Mouse (Mus musculus): ENCODE measurements at regions not wholly inside any gene's neighbourhood (a gene's known extent, or its start where the extent isn't known, plus 50 kb on each side); places are given as distances from the start of the nearest gene placed in this dataset.

- no peak overlapping the region for H3K4me3 ChIP-seq (ENCODE audit: insufficient read depth in 1 of 2, low read depth in 2 of 2, low read length in 2 of 2)
- TF ChIP-seq CTCF (IDR thresholded peaks at IDR 0.05; ENCODE audit: low read depth), result no peak
- TF ChIP-seq EP300 (IDR thresholded peaks at IDR 0.05; ENCODE audit: low read depth), result no peak
- DNase-seq (ENCODE audit: low read depth in 3 of 3, low spot score in 3 of 3) (no peak), ATAC-seq (ENCODE audit: insufficient read depth) (no peak)
- no peak overlapping the region for H3K27ac ChIP-seq
- no peaks in the 10 kb centered on the region for H3K27me3 ChIP-seq (ENCODE audit: control insufficient read depth, insufficient read depth, low read length)
- WGBS (ENCODE audit: insufficient replicate concordance), result 78% methylated on average over 3 of the region's 3 CpGs
- no peak overlapping the region for H3K4me2 ChIP-seq (ENCODE audit: low read depth)
- no peaks in the 10 kb centered on the region for H3K36me3 ChIP-seq (replicated peaks; ENCODE audit: control insufficient read depth, insufficient read depth, low read depth)
- H3K9ac ChIP-seq (replicated peaks), result no peak overlapping the region
- H3K9me3 ChIP-seq (ENCODE audit: control insufficient read depth, low read length), result no peaks in the 10 kb centered on the region
- no peaks in the 10 kb centered on the region for H3K4me1 ChIP-seq (replicated peaks; ENCODE audit: control insufficient read depth in 2 of 2, insufficient read depth in 2 of 2, low read length in 1 of 2)
Observed at GRCm38 (mm10) chr15:42280810-42281209, 2146.6 kb downstream of the 9330182O14Rik start.

DNA sequence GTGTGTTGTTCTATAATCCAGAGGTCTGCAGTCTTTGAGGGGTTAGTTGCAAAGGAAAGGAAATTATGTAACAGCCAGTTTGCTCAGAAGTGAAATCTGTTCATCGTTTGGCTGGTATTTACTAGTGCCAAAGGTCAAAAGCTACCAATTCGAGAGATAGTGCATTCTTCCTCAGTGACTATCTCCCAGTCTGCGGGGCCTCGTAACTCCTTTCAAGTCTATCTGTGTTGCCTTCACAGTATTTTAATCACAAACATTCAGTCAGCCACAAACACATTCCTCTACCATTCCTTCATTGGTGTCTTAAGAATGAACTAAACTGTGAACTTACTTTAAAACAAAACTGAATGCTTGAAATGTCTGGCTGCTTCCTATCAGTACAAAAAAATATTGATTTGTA, 2162.2 kb downstream of the 9330182O14Rik start:
- WGBS (ENCODE audit: insufficient replicate concordance), result 37% methylated on average over 4 of the region's 4 CpGs
- no peak overlapping the region for H3K9ac ChIP-seq (replicated peaks)
- H3K4me2 ChIP-seq (ENCODE audit: low read depth), result no peak overlapping the region
- H3K9me3 ChIP-seq (ENCODE audit: control insufficient read depth, low read length), result no peaks in the 10 kb centered on the region
- H3K27ac ChIP-seq, result no peak overlapping the region
- TF ChIP-seq EP300 (IDR thresholded peaks at IDR 0.05; ENCODE audit: low read depth) (no peak), CTCF (IDR thresholded peaks at IDR 0.05; ENCODE audit: low read depth) (no peak)
- 0 out of 4 replicates have a peak, but pooled peaks cover 0 to 2% of the 10 kb centered on the region in 2 experiments for H3K4me1 ChIP-seq (replicated peaks; ENCODE audit: control insufficient read depth in 2 of 2, insufficient read depth in 2 of 2, low read length in 1 of 2)
- H3K27me3 ChIP-seq (ENCODE audit: control insufficient read depth, insufficient read depth, low read length), result no peaks in the 10 kb centered on the region
- DNase-seq (ENCODE audit: low read depth in 3 of 3, low spot score in 3 of 3) (no peak), ATAC-seq (ENCODE audit: insufficient read depth) (no peak)
- H3K4me3 ChIP-seq (ENCODE audit: insufficient read depth in 1 of 2, low read depth in 2 of 2, low read length in 2 of 2), result no peak overlapping the region
- no peaks in the 10 kb centered on the region for H3K36me3 ChIP-seq (replicated peaks; ENCODE audit: control insufficient read depth, insufficient read depth, low read depth)

DNA sequence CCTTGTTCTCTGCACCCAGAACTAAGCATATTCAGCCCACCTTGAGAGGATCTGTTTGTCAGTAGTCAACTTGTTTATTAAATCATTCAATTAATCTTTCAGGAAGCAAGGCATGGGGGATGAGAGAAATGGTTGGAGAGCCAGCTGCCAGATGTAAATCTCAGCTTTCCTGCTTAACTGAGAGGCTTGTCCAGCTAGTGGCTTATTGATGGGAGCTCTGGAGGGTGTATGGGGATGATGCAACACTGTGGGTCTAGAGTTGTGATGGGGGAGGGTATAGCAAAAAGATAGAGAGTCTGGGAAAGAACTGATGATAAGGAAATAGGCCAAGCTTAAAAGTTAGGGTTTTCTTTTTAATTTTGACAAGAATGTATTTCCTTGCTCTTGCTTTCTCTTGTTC, 2163.3 kb downstream of the 9330182O14Rik start:
- DNase-seq (ENCODE audit: low read depth in 3 of 3, low spot score in 3 of 3) (no peak), ATAC-seq (ENCODE audit: insufficient read depth) (no peak)
- Histone ChIP-seq H3K9me3 (ENCODE audit: control insufficient read depth, low read length) (no peaks in the 10 kb centered on the region), H3K4me2 (ENCODE audit: low read depth) (no peak overlapping the region), H3K9ac (replicated peaks) (no peak overlapping the region), H3K36me3 (replicated peaks; ENCODE audit: control insufficient read depth, insufficient read depth, low read depth) (no peaks in the 10 kb centered on the region), H3K27ac (no peak overlapping the region), H3K4me1 (replicated peaks; ENCODE audit: control insufficient read depth in 2 of 2, insufficient read depth in 2 of 2, low read length in 1 of 2) (0 out of 4 replicates have a peak, but pooled peaks cover 0 to 2% of the 10 kb centered on the region in 2 experiments), H3K27me3 (ENCODE audit: control insufficient read depth, insufficient read depth, low read length) (no peaks in the 10 kb centered on the region), H3K4me3 (ENCODE audit: insufficient read depth in 1 of 2, low read depth in 2 of 2, low read length in 2 of 2) (no peak overlapping the region)
- TF ChIP-seq EP300 (IDR thresholded peaks at IDR 0.05; ENCODE audit: low read depth) (no peak), CTCF (IDR thresholded peaks at IDR 0.05; ENCODE audit: low read depth) (no peak)

- Histone ChIP-seq H3K27me3 (ENCODE audit: control insufficient read depth, insufficient read depth, low read length) (no peaks in the 10 kb centered on the region), H3K4me2 (ENCODE audit: low read depth) (no peak overlapping the region), H3K4me3 (ENCODE audit: insufficient read depth in 1 of 2, low read depth in 2 of 2, low read length in 2 of 2) (no peak overlapping the region), H3K9me3 (ENCODE audit: control insufficient read depth, low read length) (no peaks in the 10 kb centered on the region), H3K4me1 (replicated peaks; ENCODE audit: control insufficient read depth in 2 of 2, insufficient read depth in 2 of 2, low read length in 1 of 2) (0 out of 4 replicates have a peak, but pooled peaks cover 0 to 2% of the 10 kb centered on the region in 2 experiments), H3K27ac (no peak overlapping the region), H3K36me3 (replicated peaks; ENCODE audit: control insufficient read depth, insufficient read depth, low read depth) (no peaks in the 10 kb centered on the region), H3K9ac (replicated peaks) (no peak overlapping the region)
- WGBS (ENCODE audit: insufficient replicate concordance), result 63% methylated on average over 1 of the region's 1 CpGs
- no peak for TF ChIP-seq EP300 (IDR thresholded peaks at IDR 0.05; ENCODE audit: low read depth)
- no peak for TF ChIP-seq CTCF (IDR thresholded peaks at IDR 0.05; ENCODE audit: low read depth)
- ATAC-seq (ENCODE audit: insufficient read depth) (no peak), DNase-seq (ENCODE audit: low read depth in 3 of 3, low spot score in 3 of 3) (no peak)
Observed at GRCm38 (mm10) chr15:42301956-42302355, 2167.8 kb downstream of the 9330182O14Rik start.

DNA sequence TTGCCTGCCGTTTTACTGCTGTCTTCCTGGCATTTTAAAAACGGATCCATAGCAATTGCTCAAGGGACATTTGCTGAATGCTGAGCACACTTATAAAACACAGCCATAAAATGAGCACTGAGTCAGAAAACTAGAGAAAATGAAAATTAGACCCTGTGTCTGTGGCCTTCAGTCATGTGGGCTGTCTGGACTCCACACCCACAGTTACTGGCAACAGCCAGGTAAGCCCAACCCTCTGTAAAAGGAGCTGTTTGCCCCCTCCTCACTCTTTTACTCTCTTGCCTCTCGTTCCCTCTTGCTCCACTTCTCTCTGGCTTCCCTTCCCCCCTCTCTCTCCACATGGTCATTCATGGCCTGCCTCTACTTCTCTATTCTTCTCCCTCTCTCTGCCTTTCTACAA, 2169.9 kb downstream of the 9330182O14Rik start:
- Histone ChIP-seq H3K4me3 (ENCODE audit: insufficient read depth in 1 of 2, low read depth in 2 of 2, low read length in 2 of 2) (no peak overlapping the region), H3K9me3 (ENCODE audit: control insufficient read depth, low read length) (no peaks in the 10 kb centered on the region), H3K4me2 (ENCODE audit: low read depth) (no peak overlapping the region), H3K9ac (replicated peaks) (no peak overlapping the region), H3K4me1 (replicated peaks; ENCODE audit: control insufficient read depth in 2 of 2, insufficient read depth in 2 of 2, low read length in 1 of 2) (no peaks in the 10 kb centered on the region), H3K36me3 (replicated peaks; ENCODE audit: control insufficient read depth, insufficient read depth, low read depth) (no peaks in the 10 kb centered on the region), H3K27ac (no peak overlapping the region), H3K27me3 (ENCODE audit: control insufficient read depth, insufficient read depth, low read length) (no peaks in the 10 kb centered on the region)
- no peak for DNase-seq (ENCODE audit: low read depth in 3 of 3, low spot score in 3 of 3)
- TF ChIP-seq EP300 (IDR thresholded peaks at IDR 0.05; ENCODE audit: low read depth), result no peak
- no peak for TF ChIP-seq CTCF (IDR thresholded peaks at IDR 0.05; ENCODE audit: low read depth)
- 48% methylated on average over 3 of the region's 3 CpGs for WGBS (ENCODE audit: insufficient replicate concordance)
- no peak for ATAC-seq (ENCODE audit: insufficient read depth)
